9 mouse cellular contexts compared by ENCODE assay signal in genomic region chr12:64902506-64902905, GRCm38 (mm10). TPM values are rescaled to one million over a fixed set of nuclear protein-coding genes. Genes with fewer than 3 reads are reported as not detected.
DNase-seq lines count a peak whose midpoint lies in the region; ATAC-seq and TF ChIP-seq lines count a peak whose summit lies in the region.
"Had no signal": no experiment of that assay in that cellular context is flagged by ENCODE, and none has a peak within 500 bp of the region (broad histone marks: within the 10 kb centered on the region; RNA-seq: fewer than 3 reads in every experiment).

No protein-coding gene starts in this region.

- DNase-seq in left cerebral cortex, postnatal 25 days (ENCODE audit: low spot score in 2 of 2) = peak; percentile 10 to 31
- DNase-seq in left cerebral cortex, adult 2 months (ENCODE audit: extremely low spot score in 1 of 2, low spot score in 2 of 2) = no peak
- DNase-seq in embryonic facial prominence, embryonic 10.5 days (ENCODE audit: low spot score) = peak; percentile 80
- no peak for DNase-seq in cerebellum, postnatal 4 days (ENCODE audit: low spot score in 2 of 2)
- DNase-seq in layer of hippocampus, adult 2 months (ENCODE audit: low spot score in 2 of 2) = no peak

- intact Hi-C loops in left cerebral cortex, postnatal 25 days (cut with DNase I) = no loop called here
- intact Hi-C loops in left cerebral cortex, adult 2 months (cut with DNase I) = no loop called here

- no peak for TF ChIP-seq CTCF in left cerebral cortex, adult 2 months (IDR thresholded peaks at IDR 0.05)
- no peak for TF ChIP-seq CTCF in olfactory bulb, adult 2 months (IDR thresholded peaks at IDR 0.05; ENCODE audit: insufficient read depth, low read depth, low read length)
- no peak for TF ChIP-seq CTCF in layer of hippocampus, adult 2 months (conservative IDR thresholded peaks at IDR 0.05)

- H3K27me3 ChIP-seq in embryonic facial prominence, embryonic 10.5 days (replicated peaks; ENCODE audit: low read depth, poor library complexity, severe bottlenecking) = no peaks in the 10 kb centered on the region
- no peaks in the 10 kb centered on the region for H3K27me3 ChIP-seq in heart, embryonic 14.5 days (ENCODE audit: control insufficient read depth, insufficient read depth, low read length)
- no peaks in the 10 kb centered on the region for H3K27me3 ChIP-seq in limb, embryonic 13.5 days

- 0 out of 2 replicates have a peak overlapping the region, but pooled peaks have one; percentile 16 for H3K4me2 ChIP-seq in heart, embryonic 14.5 days (ENCODE audit: low read length)
- H3K4me2 ChIP-seq in limb, embryonic 13.5 days (replicated peaks) = peak overlapping the region; percentile 43

- H3K9ac ChIP-seq in heart, embryonic 14.5 days (ENCODE audit: low read length) = no peak overlapping the region
- H3K9ac ChIP-seq in limb, embryonic 13.5 days = no peak overlapping the region

- no peaks in the 10 kb centered on the region for H3K9me3 ChIP-seq in embryonic facial prominence, embryonic 10.5 days
- no peaks in the 10 kb centered on the region for H3K9me3 ChIP-seq in heart, embryonic 14.5 days (ENCODE audit: control insufficient read depth, low read length)
- H3K9me3 ChIP-seq in limb, embryonic 13.5 days = no peaks in the 10 kb centered on the region

- 25% methylated on average over 8 of the region's 8 CpGs for WGBS in embryonic facial prominence, embryonic 10.5 days
- WGBS in heart, embryonic 14.5 days = 33% methylated on average over 8 of the region's 8 CpGs
- WGBS in limb, embryonic 13.5 days = 6% methylated on average over 8 of the region's 8 CpGs
- WGBS in olfactory bulb, adult 2 months = 18% methylated on average over 8 of the region's 8 CpGs

- H3K27ac ChIP-seq in left cerebral cortex, adult 2 months = no peak overlapping the region
- peak overlapping the region; percentile 61; the same call in 1 of the 2 replicates for H3K27ac ChIP-seq in embryonic facial prominence, embryonic 10.5 days (replicated peaks)
- H3K27ac ChIP-seq in heart, embryonic 14.5 days (replicated peaks in 1 of 2; ENCODE audit: control insufficient read depth in 1 of 2, insufficient read depth in 1 of 2, low read depth in 2 of 2, low read length in 2 of 2) = 0 out of 4 replicates have a peak overlapping the region, but pooled peaks have one; percentile 2 to 14
- H3K27ac ChIP-seq in limb, embryonic 13.5 days = peak overlapping the region; percentile 11; the same call in 1 of the 2 replicates
- 0 out of 2 replicates have a peak overlapping the region, but pooled peaks have one; percentile 20 for H3K27ac ChIP-seq in olfactory bulb, adult 2 months (ENCODE audit: insufficient read depth, low read depth, low read length)
- H3K27ac ChIP-seq in layer of hippocampus, adult 2 months = no peak overlapping the region

- H3K4me1 ChIP-seq in embryonic facial prominence, embryonic 10.5 days = peaks cover 22% of the 10 kb centered on the region
- H3K4me1 ChIP-seq in heart, embryonic 14.5 days (ENCODE audit: control insufficient read depth in 2 of 2, insufficient read depth in 2 of 2, low read length in 2 of 2) = no peaks in the 10 kb centered on the region; a peak in 2 of 4 replicates
- H3K4me1 ChIP-seq in limb, embryonic 13.5 days = peaks cover 16% of the 10 kb centered on the region
- peaks cover 7% of the 10 kb centered on the region for H3K4me1 ChIP-seq in olfactory bulb, adult 2 months (ENCODE audit: control insufficient read depth, insufficient read depth, low read length)

- no peaks in the 10 kb centered on the region for H3K36me3 ChIP-seq in embryonic facial prominence, embryonic 10.5 days (replicated peaks)
- H3K36me3 ChIP-seq in heart, embryonic 14.5 days (ENCODE audit: control insufficient read depth, insufficient read depth, low read length) = no peaks in the 10 kb centered on the region
- no peaks in the 10 kb centered on the region for H3K36me3 ChIP-seq in limb, embryonic 13.5 days

- no peak for ATAC-seq in heart, embryonic 14.5 days (ENCODE audit: insufficient number of reproducible peaks, insufficient read depth, low FRiP score, low read depth)
- ATAC-seq in limb, embryonic 13.5 days (ENCODE audit: low FRiP score, low read depth) = peak; percentile 85
- ATAC-seq: Patski had no signal

- no peak overlapping the region for H3K4me3 ChIP-seq in left cerebral cortex, adult 2 months
- no peak overlapping the region for H3K4me3 ChIP-seq in embryonic facial prominence, embryonic 10.5 days
- no peak overlapping the region for H3K4me3 ChIP-seq in heart, embryonic 14.5 days (ENCODE audit: control insufficient read depth in 1 of 2, insufficient read depth in 1 of 2, low read depth in 1 of 2, low read length in 2 of 2)
- H3K4me3 ChIP-seq in limb, embryonic 13.5 days = no peak overlapping the region
- no peak overlapping the region for H3K4me3 ChIP-seq in olfactory bulb, adult 2 months (ENCODE audit: insufficient read depth, low read depth, low read length)
- no peak overlapping the region for H3K4me3 ChIP-seq in layer of hippocampus, adult 2 months

- no peak for TF ChIP-seq POLR2A in olfactory bulb, adult 2 months (IDR thresholded peaks at IDR 0.05; ENCODE audit: insufficient read depth, low read depth, low read length)

RNA-seq across cellular contexts. Expression of gene Gm527, which starts 15.2 kb away (rescaled TPM):
- total RNA-seq in left cerebral cortex, postnatal 25 days (2021) = 10 to 100 TPM; 15.4 to 18.6 TPM
- 10 to 100 TPM; 15.1 to 15.7 TPM for total RNA-seq in left cerebral cortex, adult 2 months (2021)
- polyA plus RNA-seq in embryonic facial prominence, embryonic 10.5 days (2016; fragmentation: Nextera tagmentation; extraction: Ambion mirVana) = 0.99 and 1.2 TPM in 2 replicates
- polyA plus RNA-seq in heart, embryonic 14.5 days (2014; fragmentation: Nextera tagmentation; extraction: Ambion mirVana) = 2.6 and 4.0 TPM in 2 replicates
- 3.4 and 5.9 TPM in 2 replicates for polyA plus RNA-seq in limb, embryonic 13.5 days (2015; fragmentation: Nextera tagmentation; extraction: Ambion mirVana)
- not detected in 2 replicates for polyA plus RNA-seq in olfactory bulb, adult 2 months (2012; ENCODE audit: insufficient read depth, insufficient read length, low replicate concordance, missing spikeins)
- total RNA-seq in layer of hippocampus, adult 2 months (2021) = 10 to 100 TPM; 10.5 to 15.7 TPM

Comparison
In these comparisons a context has a peak if more than half of its experiments do, and no peak if none do; other contexts are left out.
1. DNase-seq: peak in left cerebral cortex, postnatal 25 days (2 of 2) and embryonic facial prominence, embryonic 10.5 days (single experiment); none in left cerebral cortex, adult 2 months (0 of 2), cerebellum, postnatal 4 days (0 of 2) and layer of hippocampus, adult 2 months (0 of 2).
2. H3K27ac ChIP-seq: peak in embryonic facial prominence, embryonic 10.5 days (single experiment), heart, embryonic 14.5 days (2 of 2), limb, embryonic 13.5 days (single experiment) and olfactory bulb, adult 2 months (single experiment); none in left cerebral cortex, adult 2 months (single experiment) and layer of hippocampus, adult 2 months (single experiment).